Mouse (Mus musculus) small intestine, adult 2 months (tissue): ENCODE measurements around the gene Gm49711.

ENCODE experiments used
- CTCF ChIP-seq: fragments of 200-500 bp; IDR thresholded peaks from 2 replicates; pipeline ENCODE4 v1.5.1; 2012; ENCODE audit warnings: low read depth, mild to moderate bottlenecking, control low read depth, inconsistent platforms, low read length, moderate library complexity, mixed read lengths; ENCODE audit not compliant: insufficient replicate concordance, insufficient read length; ENCODE audit errors: extremely low read depth
- POLR2A ChIP-seq: fragments of 200-500 bp; IDR thresholded peaks from 2 replicates; pipeline ENCODE4 v1.6.1; 2012; ENCODE audit warnings: low read depth, mild to moderate bottlenecking, control low read depth, inconsistent platforms, low read length, moderate library complexity

GRCm38 (mm10) chr16:92039966-92040365, 18.1 kb upstream of the Gm49711 start:
- TF ChIP-seq CTCF (no peak), POLR2A (no peak)
